Mouse (Mus musculus) urinary bladder, postnatal 14 days (tissue): ENCODE results near the gene Grin2c.

Experiments
- DNase-seq: peaks from one replicate; pipeline ENCODE4 v3.0.0; 2021; ENCODE audit warnings: low spot score

Gene Grin2c

DNA sequence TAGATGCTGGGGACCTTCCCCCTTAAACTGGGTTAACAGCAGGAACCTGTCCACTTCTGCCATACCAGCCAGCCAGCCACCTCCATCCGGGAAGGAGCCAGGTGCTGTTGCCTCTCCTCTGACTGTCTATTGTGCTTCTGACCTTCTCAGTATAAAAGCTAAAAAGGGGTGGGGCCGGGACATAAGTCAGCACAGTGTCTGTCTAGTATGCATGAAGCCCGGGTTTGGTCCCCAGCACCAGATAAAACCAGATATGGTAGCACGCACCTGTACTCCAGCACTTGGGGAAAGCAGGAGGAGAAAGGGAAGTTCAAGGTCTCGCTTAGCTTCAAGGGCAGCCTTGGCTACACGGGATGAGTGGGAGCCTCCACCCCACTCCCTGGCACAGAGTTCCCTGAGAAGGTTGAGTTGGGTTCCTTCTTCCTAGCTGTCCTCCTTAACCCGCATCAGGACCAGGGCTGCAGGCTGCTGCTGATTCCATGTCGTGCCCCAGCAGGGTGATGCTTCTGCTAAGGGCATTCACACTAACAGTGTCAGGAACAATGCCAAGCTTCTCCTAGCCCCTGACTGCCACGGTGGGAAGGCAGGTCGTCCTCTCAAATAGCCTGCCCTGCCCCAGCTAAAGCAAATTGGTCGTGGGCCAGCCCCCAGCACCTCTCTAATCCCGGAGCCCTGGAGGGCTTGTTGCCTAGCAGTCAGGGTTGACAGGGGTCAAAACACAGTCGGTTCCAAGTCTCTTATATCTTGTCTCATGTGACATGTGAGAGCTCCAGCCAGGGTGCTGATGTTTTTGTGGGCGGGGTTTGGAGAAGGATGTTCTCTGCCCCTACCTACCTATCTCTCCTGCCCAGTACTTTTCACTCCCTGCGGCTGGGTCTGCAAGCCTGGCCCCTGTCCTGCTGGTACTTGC, 37.8 kb downstream of the Grin2c start:
- DNase-seq, result no peak

- DNase-seq, result no peak
Observed at GRCm38 (mm10) chr11:115228430-115228829, 38.6 kb downstream of the Grin2c start.

DNA sequence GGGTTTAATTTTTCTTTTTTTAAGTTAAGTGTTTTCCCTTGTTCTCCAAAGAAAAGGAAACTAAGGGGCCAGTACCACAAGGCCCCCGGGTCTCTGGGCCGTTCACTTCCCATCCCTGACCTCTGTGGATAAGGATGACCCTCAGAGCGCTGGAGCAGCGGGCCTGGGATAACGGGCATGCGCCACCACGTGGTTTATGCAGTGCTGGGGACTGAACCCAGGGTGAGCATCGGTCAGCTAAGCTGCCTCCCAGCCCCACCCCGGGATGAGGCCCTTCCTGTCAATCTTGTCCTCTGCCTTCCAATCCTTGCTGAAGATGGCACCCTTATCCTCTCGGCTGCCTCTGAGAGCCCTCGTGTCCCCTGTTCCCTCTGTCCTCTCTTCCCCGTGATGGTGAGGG, 39.4 kb downstream of the Grin2c start:
- no peak for DNase-seq

- DNase-seq, result no peak
Observed at GRCm38 (mm10) chr11:115226811-115227491, 40.1 kb downstream of the Grin2c start.

DNA sequence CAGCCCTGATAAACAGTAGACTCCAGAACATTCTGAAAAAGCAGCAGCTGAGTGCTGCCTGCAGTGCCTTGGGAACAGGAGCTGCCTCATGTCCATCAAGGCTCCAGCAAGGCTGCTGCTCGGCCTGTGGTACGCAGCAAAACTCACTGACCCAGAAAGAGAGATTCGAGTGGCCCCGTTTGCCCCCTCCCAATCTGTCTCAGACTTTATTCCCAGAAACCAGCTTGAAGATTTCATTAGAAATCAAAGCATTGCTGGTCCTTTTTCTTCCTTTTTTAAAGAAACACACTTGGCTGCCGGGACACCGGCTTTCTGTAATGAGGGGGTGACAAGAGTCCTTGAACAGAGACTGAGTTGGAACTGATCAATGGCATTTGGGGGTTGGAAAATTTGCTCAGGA, 41.7 kb downstream of the Grin2c start:
- no peak for DNase-seq

- peak; percentile 22 for DNase-seq
Observed at GRCm38 (mm10) chr11:115224889-115225288, 42.2 kb downstream of the Grin2c start.

- no peak for DNase-seq
Observed at GRCm38 (mm10) chr11:115223877-115224276, 43.2 kb downstream of the Grin2c start.

GRCm38 (mm10) chr11:115223451-115223850, 43.6 kb downstream of the Grin2c start:
- DNase-seq, result no peak

DNA sequence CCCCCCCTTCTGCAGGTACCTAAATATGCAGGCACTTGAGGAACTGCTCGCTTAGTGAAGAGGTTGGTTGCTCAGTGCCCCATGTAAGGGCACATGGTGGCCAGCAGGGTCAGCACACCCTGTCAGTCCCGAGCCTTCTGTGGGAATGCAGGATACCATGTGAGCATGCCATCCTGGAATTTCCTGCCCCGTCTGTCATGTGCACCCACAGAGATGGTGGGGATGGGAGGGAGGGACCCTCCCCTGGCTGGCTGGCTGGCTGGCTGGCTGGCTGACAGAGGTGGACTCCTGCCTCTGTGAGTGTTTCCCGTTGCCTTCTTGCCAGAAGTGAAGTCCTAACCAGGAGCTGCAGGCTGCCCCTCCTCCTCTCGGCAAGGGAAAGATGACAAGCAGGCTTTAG, 44.5 kb downstream of the Grin2c start:
- DNase-seq, result no peak

- no peak for DNase-seq
Observed at GRCm38 (mm10) chr11:115222077-115222476, 45.0 kb downstream of the Grin2c start.

DNA sequence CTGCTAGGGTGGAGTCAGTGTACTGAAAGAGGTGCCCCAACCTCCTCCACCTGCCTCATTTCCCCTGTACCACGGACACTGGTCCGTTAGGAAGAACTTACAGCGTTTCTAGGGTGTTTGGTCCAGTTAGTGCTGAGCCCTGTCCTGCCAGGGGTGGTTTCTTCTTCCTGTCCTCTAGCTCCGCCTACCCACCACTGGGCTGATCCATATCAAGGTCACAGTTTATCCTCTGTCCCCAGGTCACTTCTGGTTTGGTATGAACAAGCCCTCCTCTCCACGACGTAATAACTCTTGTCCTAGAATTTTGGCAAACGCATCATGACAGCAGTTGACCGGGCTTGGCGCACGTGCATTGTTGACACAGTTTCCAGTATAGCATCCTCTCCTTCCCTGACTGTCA, 47.4 kb downstream of the Grin2c start:
- no peak for DNase-seq

DNA sequence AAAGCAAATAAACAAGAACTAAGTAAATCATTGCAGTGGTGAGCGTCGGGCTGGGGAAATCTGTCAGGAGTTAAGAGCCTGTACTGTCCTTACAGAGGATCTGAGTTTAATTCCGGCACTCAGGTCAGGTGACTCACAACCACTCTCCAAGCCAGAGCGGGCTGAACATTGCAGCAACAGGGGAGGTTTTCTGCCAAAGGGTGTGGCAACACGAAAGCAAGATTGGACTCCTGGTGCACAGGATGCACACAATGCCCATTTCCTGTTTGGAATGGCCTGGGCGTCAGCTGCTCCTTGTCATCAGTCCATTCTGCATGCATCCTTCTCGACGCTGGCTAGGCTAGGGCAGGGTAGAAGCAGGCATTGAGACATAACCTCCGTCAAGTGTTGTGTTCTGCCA, 47.8 kb downstream of the Grin2c start:
- peak; percentile 60 for DNase-seq

DNA sequence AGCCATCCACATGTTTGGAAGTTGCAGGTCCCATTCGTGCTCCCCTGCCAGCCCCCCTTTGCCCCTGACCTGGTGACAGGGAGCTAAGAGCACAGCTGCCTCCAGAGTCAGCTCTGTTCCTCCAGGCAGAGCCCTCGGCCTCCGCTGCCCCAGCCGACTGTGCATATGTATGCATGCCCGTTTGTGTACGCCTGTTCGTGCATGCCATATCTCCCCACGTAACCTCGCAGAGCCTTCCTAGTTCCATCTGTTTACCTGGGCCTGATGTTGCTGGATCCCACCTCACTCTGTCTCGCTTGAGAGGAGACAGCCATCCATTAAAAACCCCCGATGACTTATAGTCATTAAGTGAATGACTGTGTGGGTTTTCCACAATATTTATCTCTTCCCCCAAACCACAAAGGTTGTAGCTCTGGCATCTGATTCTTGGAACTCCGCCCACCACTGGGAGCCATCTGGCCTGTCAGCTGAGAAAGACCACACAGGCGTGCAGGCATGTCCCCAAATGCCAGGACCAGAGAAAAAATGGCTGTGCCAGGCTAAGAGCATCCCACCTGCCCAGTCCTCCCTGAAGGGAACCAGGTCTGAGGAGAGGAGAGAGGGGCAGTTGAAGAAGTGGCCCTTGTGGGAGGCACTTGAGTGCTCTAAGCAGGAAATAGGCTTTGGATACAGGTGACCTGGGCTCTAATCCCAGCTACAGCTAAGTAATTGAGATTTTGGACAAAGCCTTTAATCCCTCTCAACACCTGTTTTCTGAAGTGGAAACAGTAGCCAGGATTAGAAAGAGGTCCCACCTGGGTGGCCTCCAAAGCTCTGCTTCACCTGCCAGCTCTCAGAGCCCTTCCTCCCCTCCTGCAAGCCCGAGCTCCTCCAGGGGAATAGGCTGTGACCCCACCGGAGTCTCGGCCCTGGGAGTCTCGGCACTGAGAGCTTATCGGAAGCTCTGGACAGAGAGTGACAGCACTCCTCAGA, 49.3 kb downstream of the Grin2c start:
- no peak for DNase-seq

DNA sequence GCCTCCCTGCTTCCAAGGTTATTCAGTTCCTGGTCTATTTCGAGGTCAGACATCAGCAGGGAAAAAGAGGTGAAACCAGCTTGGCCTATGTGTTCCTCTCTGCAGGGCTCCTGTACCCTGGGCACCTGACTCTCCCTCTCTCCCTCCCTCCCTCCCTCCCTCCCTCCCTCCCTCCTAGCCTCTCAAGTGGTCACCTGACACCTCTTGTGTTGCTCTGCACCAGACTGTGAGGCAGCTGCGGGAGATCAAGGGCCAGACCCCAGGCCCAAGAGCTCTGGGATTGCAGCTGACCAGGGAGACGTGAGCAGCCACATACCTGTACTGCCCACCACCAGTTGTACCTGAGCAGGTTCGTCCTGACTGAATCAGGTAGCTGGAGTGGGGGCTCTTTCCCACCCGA, 51.9 kb downstream of the Grin2c start:
- DNase-seq, result no peak

DNA sequence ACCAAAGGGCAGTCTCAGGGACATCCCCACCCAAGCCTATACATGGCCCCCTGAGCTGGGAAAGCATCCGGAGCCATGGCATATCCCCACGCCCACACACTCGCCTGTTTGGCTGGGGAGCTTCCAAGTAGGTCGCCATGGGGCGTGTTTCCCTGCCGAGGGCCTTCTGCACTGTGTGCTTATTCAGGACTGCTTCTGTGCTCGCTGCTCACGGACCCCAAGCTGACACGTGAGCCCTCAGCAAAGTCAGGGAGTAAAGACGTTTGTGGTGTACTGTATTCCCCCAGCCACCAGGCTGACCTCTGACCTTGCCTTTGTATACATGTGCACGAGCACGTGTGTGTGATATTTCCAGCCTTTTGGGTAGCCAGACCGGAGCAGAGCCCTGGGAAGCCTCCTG, 54.9 kb downstream of the Grin2c start:
- no peak for DNase-seq

GRCm38 (mm10) chr11:115209958-115210357, 57.1 kb downstream of the Grin2c start:
- no peak for DNase-seq

DNA sequence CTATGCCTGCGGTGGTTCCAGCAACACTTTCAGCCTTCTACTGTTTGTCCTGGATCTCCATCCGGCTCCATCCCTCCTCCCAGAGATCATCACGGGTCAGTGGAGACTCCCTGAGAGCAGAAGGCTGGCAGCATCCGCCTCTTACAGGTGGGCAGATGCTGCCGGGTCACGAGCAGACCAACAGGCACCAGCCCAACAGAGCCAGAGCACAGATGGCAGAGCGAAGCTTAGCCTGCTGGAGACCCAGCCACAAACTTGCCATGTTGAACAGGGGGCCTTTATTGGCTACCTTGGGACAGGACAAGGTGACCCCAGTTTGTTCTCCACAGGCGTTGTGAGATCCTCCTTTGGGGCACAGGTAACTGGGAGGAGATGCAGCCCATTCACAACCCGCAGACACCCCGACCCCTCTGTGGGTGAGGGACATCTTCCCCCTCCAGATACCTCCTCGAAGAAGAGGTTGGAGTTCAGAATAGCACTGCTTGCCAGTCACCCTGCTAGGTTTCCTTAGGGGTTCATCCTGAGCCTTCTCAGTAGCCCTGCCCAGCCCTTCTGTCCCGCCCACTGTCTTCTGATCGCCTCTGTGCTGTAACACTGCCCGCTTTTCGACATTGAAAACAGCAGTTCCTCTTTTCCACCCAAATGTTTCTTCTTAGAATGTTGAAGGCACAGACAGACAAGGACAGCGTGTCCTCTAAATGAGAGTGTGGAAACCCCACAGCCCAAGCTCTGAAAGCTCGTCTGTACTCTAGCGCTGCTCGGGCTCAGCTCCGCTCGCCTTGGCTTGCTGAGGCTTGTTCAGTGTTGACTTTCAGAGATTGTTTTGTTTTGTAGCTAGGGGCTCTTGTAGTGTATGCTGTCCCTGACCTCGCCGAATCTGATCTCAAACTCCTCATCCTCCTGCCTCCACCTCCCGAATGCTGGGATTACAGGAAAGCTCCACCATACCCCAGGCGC, 58.0 kb downstream of the Grin2c start:
- no peak for DNase-seq

DNA sequence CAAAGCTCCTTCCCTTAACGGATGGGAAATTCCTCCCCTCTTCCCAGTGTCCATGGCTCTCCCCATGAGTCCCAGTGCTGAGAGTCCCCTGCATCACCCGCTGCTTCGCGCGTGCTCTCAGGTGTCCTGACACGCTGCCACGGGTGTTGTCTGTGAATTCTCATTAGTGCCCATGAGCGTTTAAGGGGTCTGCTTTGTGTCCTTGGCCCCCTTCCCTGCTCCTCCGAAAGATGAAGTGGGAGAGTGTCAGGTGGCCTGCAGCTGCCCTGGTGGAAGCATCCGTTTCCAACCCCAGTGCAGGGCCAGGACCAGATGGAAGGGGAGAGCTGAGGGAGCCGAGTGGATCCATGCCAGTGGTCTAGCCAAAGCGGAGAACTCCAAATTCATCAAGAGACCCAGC, 58.9 kb downstream of the Grin2c start:
- DNase-seq, result no peak

DNA sequence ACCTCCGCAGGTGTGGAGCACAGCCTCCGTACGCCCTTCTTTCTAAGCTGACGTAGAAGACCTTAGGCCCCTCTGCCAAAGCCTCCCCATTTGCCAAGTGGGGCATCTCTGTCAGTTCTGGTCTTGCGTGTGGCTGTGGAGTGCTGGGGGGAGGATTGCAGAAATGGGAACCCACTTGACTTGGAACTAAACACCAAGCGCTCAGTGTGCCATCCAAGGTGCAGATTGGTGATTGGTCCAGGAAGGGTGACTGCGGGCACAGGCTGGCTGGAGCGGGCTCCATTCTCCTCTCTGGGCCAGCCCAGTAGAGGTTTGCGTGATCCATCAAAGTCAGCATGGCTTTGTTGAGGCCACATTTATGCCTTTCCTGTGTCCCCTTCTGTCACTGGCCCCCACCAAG, 64.3 kb downstream of the Grin2c start:
- no peak for DNase-seq

- peak; percentile 77 for DNase-seq
Observed at GRCm38 (mm10) chr11:115202316-115202715, 64.7 kb downstream of the Grin2c start.

- DNase-seq, result no peak
Observed at GRCm38 (mm10) chr11:115200520-115200919, 66.5 kb downstream of the Grin2c start.
